Comparison of ENCODE assay signal across 31 mouse cellular contexts in the genomic region with DNA sequence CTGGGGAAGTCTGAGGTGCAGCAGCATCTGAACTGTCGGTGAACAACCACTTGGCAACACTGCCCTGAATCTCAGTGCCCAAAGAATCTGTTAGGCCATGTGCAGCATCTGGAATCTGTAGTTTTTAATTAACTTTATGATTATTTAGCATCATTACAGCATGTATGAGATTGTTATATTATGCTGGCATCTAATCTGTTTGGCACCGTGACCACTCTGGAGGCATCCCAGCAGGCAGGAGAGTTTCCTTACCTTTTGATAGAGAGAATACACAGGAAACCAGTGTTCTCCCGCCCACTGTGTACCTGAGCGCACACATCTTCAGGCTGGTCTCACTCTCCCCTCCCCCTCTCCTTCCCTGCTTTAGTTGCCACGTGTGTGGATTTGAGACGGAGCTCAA.
DNase-seq lines count a peak whose midpoint lies in the region; ATAC-seq and TF ChIP-seq lines count a peak whose summit lies in the region.
"Had no signal": no experiment of that assay in that cellular context is flagged by ENCODE, and none has a peak within 500 bp of the region (broad histone marks: within the 10 kb centered on the region; RNA-seq: fewer than 3 reads in every experiment).

No protein-coding gene starts in this region.

- 0 out of 2 replicates have a peak, but pooled peaks have one; percentile 12 for ATAC-seq in hindbrain, embryonic 12.5 days (ENCODE audit: low FRiP score)
- no peak for ATAC-seq in hindbrain, embryonic 11.5 days (ENCODE audit: low FRiP score)
- ATAC-seq in midbrain, embryonic 15.5 days (replicated peaks), result 0 out of 2 replicates have a peak, but pooled peaks have one; percentile 33
- ATAC-seq in midbrain, postnatal 0 days (ENCODE audit: low FRiP score), result no peak
- ATAC-seq in hindbrain, embryonic 15.5 days (ENCODE audit: low FRiP score, low read depth), result peak; percentile 23; the same call in 1 of the 2 replicates
- ATAC-seq in neural tube, embryonic 14.5 days (ENCODE audit: low read depth), result peak; percentile 65
- ATAC-seq in activated CD4-positive, CD25-positive, alpha-beta regulatory T cell, adult 4 months, result no peak
- ATAC-seq: forebrain, embryonic 14.5 days; inflammation-experienced regulatory T-cells, adult 6 months had no signal

- 91% methylated on average over 6 of the region's 6 CpGs for WGBS in hindbrain, embryonic 12.5 days
- WGBS in hindbrain, embryonic 11.5 days, result 92% methylated on average over 6 of the region's 6 CpGs
- 83% methylated on average over 6 of the region's 6 CpGs for WGBS in midbrain, embryonic 15.5 days
- 89% methylated on average over 6 of the region's 6 CpGs for WGBS in midbrain, postnatal 0 days
- 66% methylated on average over 6 of the region's 6 CpGs for WGBS in hindbrain, embryonic 15.5 days
- WGBS in neural tube, embryonic 14.5 days, result 76% methylated on average over 6 of the region's 6 CpGs

- no peaks in the 10 kb centered on the region for H3K27me3 ChIP-seq in hindbrain, embryonic 12.5 days
- H3K27me3 ChIP-seq in hindbrain, embryonic 11.5 days (ENCODE audit: control insufficient read depth, insufficient read depth, low read length), result no peaks in the 10 kb centered on the region
- no peaks in the 10 kb centered on the region for H3K27me3 ChIP-seq in midbrain, embryonic 15.5 days (replicated peaks)
- no peaks in the 10 kb centered on the region for H3K27me3 ChIP-seq in midbrain, postnatal 0 days (ENCODE audit: insufficient read depth, low read length)
- no peaks in the 10 kb centered on the region for H3K27me3 ChIP-seq in hindbrain, embryonic 15.5 days
- no peaks in the 10 kb centered on the region for H3K27me3 ChIP-seq in neural tube, embryonic 14.5 days (ENCODE audit: control insufficient read depth, insufficient read depth, low read length)
- H3K27me3 ChIP-seq: CH12.LX; embryonic facial prominence, embryonic 12.5 days; heart, embryonic 15.5 days; kidney, embryonic 15.5 days; limb, embryonic 13.5 days; lung, embryonic 15.5 days; stomach, embryonic 15.5 days had no signal

- DNase-seq in hindbrain, embryonic 11.5 days (ENCODE audit: low spot score), result no peak
- DNase-seq in midbrain, postnatal 0 days (ENCODE audit: low spot score), result no peak
- no peak for DNase-seq in adrenal gland, postnatal 36 days
- DNase-seq: adrenal gland, postnatal 10 days; cerebellum, adult 11-12 months; cerebellum, adult 9-11 months; embryo, embryonic 11 days; gastrocnemius, postnatal 14 days; heart, postnatal 36 days; kidney, adult 11 months; retina, postnatal 1 day; right cerebral cortex, postnatal 14 days; thymus, adult 2 months; thymus, postnatal 36 days had no signal

- H3K27ac ChIP-seq in hindbrain, embryonic 12.5 days, result no peak overlapping the region
- no peak overlapping the region for H3K27ac ChIP-seq in hindbrain, embryonic 11.5 days (ENCODE audit: low read depth, low read length)
- no peak overlapping the region for H3K27ac ChIP-seq in midbrain, embryonic 15.5 days
- H3K27ac ChIP-seq in midbrain, postnatal 0 days (ENCODE audit: low read depth, low read length), result no peak overlapping the region
- no peak overlapping the region for H3K27ac ChIP-seq in hindbrain, embryonic 15.5 days (replicated peaks)
- no peak overlapping the region for H3K27ac ChIP-seq in neural tube, embryonic 14.5 days (ENCODE audit: low read depth, low read length)
- H3K27ac ChIP-seq: embryonic facial prominence, embryonic 12.5 days; heart, embryonic 10.5 days; heart, embryonic 15.5 days; kidney, embryonic 15.5 days; limb, embryonic 13.5 days; lung, embryonic 15.5 days; stomach, embryonic 15.5 days had no signal

- H3K9me3 ChIP-seq in hindbrain, embryonic 12.5 days (replicated peaks), result no peaks in the 10 kb centered on the region
- H3K9me3 ChIP-seq in hindbrain, embryonic 11.5 days (ENCODE audit: control insufficient read depth, low read length), result no peaks in the 10 kb centered on the region
- no peaks in the 10 kb centered on the region for H3K9me3 ChIP-seq in midbrain, embryonic 15.5 days
- no peaks in the 10 kb centered on the region for H3K9me3 ChIP-seq in midbrain, postnatal 0 days (ENCODE audit: low read length)
- H3K9me3 ChIP-seq in hindbrain, embryonic 15.5 days, result no peaks in the 10 kb centered on the region
- no peaks in the 10 kb centered on the region for H3K9me3 ChIP-seq in neural tube, embryonic 14.5 days (ENCODE audit: control insufficient read depth, low read length)
- H3K9me3 ChIP-seq: embryonic facial prominence, embryonic 12.5 days; heart, embryonic 10.5 days; heart, embryonic 15.5 days; kidney, embryonic 15.5 days; limb, embryonic 13.5 days; lung, embryonic 15.5 days; stomach, embryonic 15.5 days had no signal

- no peak overlapping the region for H3K9ac ChIP-seq in hindbrain, embryonic 12.5 days
- H3K9ac ChIP-seq in hindbrain, embryonic 11.5 days (ENCODE audit: low read depth, low read length), result no peak overlapping the region
- H3K9ac ChIP-seq in midbrain, embryonic 15.5 days, result no peak overlapping the region
- no peak overlapping the region for H3K9ac ChIP-seq in midbrain, postnatal 0 days (replicated peaks; ENCODE audit: low read length, poor library complexity, severe bottlenecking)
- H3K9ac ChIP-seq in hindbrain, embryonic 15.5 days, result no peak overlapping the region
- no peak overlapping the region for H3K9ac ChIP-seq in neural tube, embryonic 14.5 days (replicated peaks; ENCODE audit: low read depth, low read length)
- H3K9ac ChIP-seq: embryonic facial prominence, embryonic 12.5 days; heart, embryonic 15.5 days; kidney, embryonic 15.5 days; limb, embryonic 13.5 days; lung, embryonic 15.5 days; stomach, embryonic 15.5 days had no signal

- peaks cover 69% of the 10 kb centered on the region for H3K36me3 ChIP-seq in hindbrain, embryonic 12.5 days
- H3K36me3 ChIP-seq in hindbrain, embryonic 11.5 days (ENCODE audit: control insufficient read depth, insufficient read depth, low read length), result peaks cover 12% of the 10 kb centered on the region; the same call in 1 of the 2 replicates
- H3K36me3 ChIP-seq in midbrain, embryonic 15.5 days (replicated peaks), result peaks cover 42% of the 10 kb centered on the region
- peaks cover 40% of the 10 kb centered on the region for H3K36me3 ChIP-seq in midbrain, postnatal 0 days (ENCODE audit: insufficient read depth, low read length)
- H3K36me3 ChIP-seq in hindbrain, embryonic 15.5 days, result peaks cover 46% of the 10 kb centered on the region; the same call in 1 of the 2 replicates
- peaks cover 35% of the 10 kb centered on the region for H3K36me3 ChIP-seq in neural tube, embryonic 14.5 days (ENCODE audit: control insufficient read depth, insufficient read depth, low read length)

- H3K4me3 ChIP-seq in hindbrain, embryonic 12.5 days, result no peak overlapping the region
- H3K4me3 ChIP-seq in hindbrain, embryonic 11.5 days (ENCODE audit: low read depth, low read length), result no peak overlapping the region
- no peak overlapping the region for H3K4me3 ChIP-seq in midbrain, embryonic 15.5 days
- no peak overlapping the region for H3K4me3 ChIP-seq in midbrain, postnatal 0 days (ENCODE audit: low read depth, low read length)
- H3K4me3 ChIP-seq in hindbrain, embryonic 15.5 days, result no peak overlapping the region
- H3K4me3 ChIP-seq in neural tube, embryonic 14.5 days (ENCODE audit: low read depth, low read length), result no peak overlapping the region
- H3K4me3 ChIP-seq: embryonic facial prominence, embryonic 12.5 days; heart, embryonic 10.5 days; heart, embryonic 15.5 days; kidney, embryonic 15.5 days; limb, embryonic 13.5 days; lung, embryonic 15.5 days; stomach, embryonic 15.5 days had no signal

- no peak for TF ChIP-seq CTCF in midbrain, postnatal 0 days (IDR thresholded peaks at IDR 0.05)

- H3K4me2 ChIP-seq in hindbrain, embryonic 12.5 days (replicated peaks), result no peak overlapping the region
- no peak overlapping the region for H3K4me2 ChIP-seq in hindbrain, embryonic 11.5 days (replicated peaks; ENCODE audit: low read depth, low read length)
- H3K4me2 ChIP-seq in midbrain, embryonic 15.5 days, result no peak overlapping the region
- no peak overlapping the region for H3K4me2 ChIP-seq in midbrain, postnatal 0 days (ENCODE audit: low read depth, low read length, poor library complexity, severe bottlenecking)
- H3K4me2 ChIP-seq in hindbrain, embryonic 15.5 days, result no peak overlapping the region
- no peak overlapping the region for H3K4me2 ChIP-seq in neural tube, embryonic 14.5 days (ENCODE audit: low read depth, low read length)
- H3K4me2 ChIP-seq: embryonic facial prominence, embryonic 12.5 days; heart, embryonic 15.5 days; kidney, embryonic 15.5 days; limb, embryonic 13.5 days; liver, embryonic 11.5 days; lung, embryonic 15.5 days; midbrain, embryonic 11.5 days; stomach, embryonic 15.5 days had no signal

- H3K4me1 ChIP-seq in hindbrain, embryonic 12.5 days, result no peaks in the 10 kb centered on the region
- H3K4me1 ChIP-seq in hindbrain, embryonic 11.5 days (replicated peaks; ENCODE audit: control insufficient read depth, insufficient read depth, low read length), result no peaks in the 10 kb centered on the region
- H3K4me1 ChIP-seq in midbrain, embryonic 15.5 days, result no peaks in the 10 kb centered on the region
- H3K4me1 ChIP-seq in midbrain, postnatal 0 days (ENCODE audit: insufficient read depth, low read length), result no peaks in the 10 kb centered on the region
- no peaks in the 10 kb centered on the region for H3K4me1 ChIP-seq in hindbrain, embryonic 15.5 days (replicated peaks)
- no peaks in the 10 kb centered on the region for H3K4me1 ChIP-seq in neural tube, embryonic 14.5 days (ENCODE audit: control insufficient read depth, insufficient read depth, low read length)
- H3K4me1 ChIP-seq: embryonic facial prominence, embryonic 12.5 days; heart, embryonic 10.5 days; heart, embryonic 15.5 days; limb, embryonic 13.5 days; lung, embryonic 15.5 days; stomach, embryonic 15.5 days had no signal

Comparison
In these comparisons a context has a peak if more than half of its experiments do, and no peak if none do; other contexts are left out.
1. ATAC-seq: peak in hindbrain, embryonic 12.5 days (single experiment), midbrain, embryonic 15.5 days (single experiment), hindbrain, embryonic 15.5 days (single experiment) and neural tube, embryonic 14.5 days (single experiment); none in hindbrain, embryonic 11.5 days (single experiment), midbrain, postnatal 0 days (single experiment) and activated CD4-positive, CD25-positive, alpha-beta regulatory T cell, adult 4 months (single experiment).